Mouse (Mus musculus) brain, embryonic 14.5 days (tissue): ENCODE measurements at regions not wholly inside any gene's neighbourhood (a gene's known extent, or its start where the extent isn't known, plus 50 kb on each side); places are given as distances from the start of the nearest gene placed in this dataset.

Experiments used
- CTCF ChIP-seq: fragments of 200-500 bp; IDR thresholded peaks from 2 replicates; pipeline ENCODE4 v1.5.1; 2012; ENCODE audit warnings: inconsistent platforms, mild to moderate bottlenecking, moderate library complexity, borderline replicate concordance; ENCODE audit not compliant: insufficient read depth, insufficient read length; ENCODE audit errors: extremely low read depth
- POLR2A ChIP-seq: fragments of 200-500 bp; IDR thresholded peaks from 2 replicates; pipeline ENCODE4 v1.6.1; 2012; ENCODE audit warnings: mild to moderate bottlenecking, inconsistent platforms, borderline replicate concordance; ENCODE audit not compliant: poor library complexity, insufficient read depth, insufficient read length, severe bottlenecking; ENCODE audit errors: extremely low read depth

DNA sequence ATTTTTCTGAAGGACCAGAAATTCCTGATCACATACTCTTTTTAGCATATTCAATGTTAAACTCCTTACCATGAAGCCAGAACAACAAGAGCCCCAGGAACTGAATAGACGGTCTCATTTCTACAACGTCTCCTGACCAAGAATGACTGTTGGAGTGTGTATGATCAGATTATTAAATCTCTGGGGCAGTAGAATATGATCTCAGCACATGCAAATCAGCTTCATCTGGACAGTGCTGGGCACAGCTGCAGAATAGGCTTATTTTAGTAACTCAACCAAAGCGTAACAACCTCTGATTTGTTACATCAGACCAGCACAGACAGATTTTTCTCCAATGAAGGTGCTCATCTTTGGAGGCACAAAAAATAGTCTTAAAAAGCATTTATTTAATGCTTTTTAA is 1201.1 kb upstream of the Tacstd2 start:
- TF ChIP-seq CTCF (no peak), POLR2A (no peak)
